Mouse (Mus musculus) forebrain, embryonic 16.5 days (tissue): ENCODE measurements around the gene Kdsr. TPM values are rescaled to one million over a fixed set of nuclear protein-coding genes. Genes with fewer than 3 reads are reported as not detected.

Experiments used
- ATAC-seq: fragments of 200-750 bp; cut with Nextera tagmentation; 2 replicates; pipeline ENCODE4 v1.8.0; 2017; ENCODE audit warnings: mild to moderate bottlenecking, moderate library complexity
- H3K27ac ChIP-seq: fragments of 300-500 bp; sonication (generic); 2 replicates; pipeline ENCODE4 v1.5.1; 2014; ENCODE audit warnings: low read length, control low read depth
- H3K27me3 ChIP-seq: fragments of 300-500 bp; sonication (generic); replicated peaks from 2 replicates; pipeline ENCODE4 v1.6.1; 2014; ENCODE audit warnings: low read length; ENCODE audit not compliant: control insufficient read depth, insufficient read depth
- H3K36me3 ChIP-seq: fragments of 300-500 bp; sonication (generic); 2 replicates; pipeline ENCODE4 v1.6.1; 2014; ENCODE audit not compliant: control insufficient read depth, insufficient read depth
- H3K4me1 ChIP-seq: fragments of 300-500 bp; sonication (generic); replicated peaks from 2 replicates; pipeline ENCODE4 v1.6.1; 2014; ENCODE audit warnings: low read length; ENCODE audit not compliant: control insufficient read depth, insufficient read depth
- H3K4me2 ChIP-seq: fragments of 300-500 bp; sonication (generic); 2 replicates; pipeline ENCODE4 v1.6.1; 2014; ENCODE audit warnings: mild to moderate bottlenecking, low read length, control low read depth
- H3K4me3 ChIP-seq: fragments of 300-500 bp; sonication (generic); replicated peaks from 2 replicates; pipeline ENCODE4 v1.5.1; 2014; ENCODE audit warnings: mild to moderate bottlenecking, low read length, control low read depth
- H3K9ac ChIP-seq: fragments of 300-500 bp; sonication (generic); replicated peaks from 2 replicates; pipeline ENCODE4 v1.6.1; 2014; ENCODE audit warnings: low read depth, low read length, control low read depth
- H3K9me3 ChIP-seq: fragments of 300-500 bp; sonication (generic); 2 replicates; pipeline ENCODE4 v1.6.1; 2016; ENCODE audit warnings: low read length; ENCODE audit not compliant: control insufficient read depth
- WGBS: fragments of 180-500 bp; shearing (Covaris S2); extraction: QIAGEN DNeasy Blood & Tissue Kit; methylation state at CpG from one replicate; pipeline ENCODE4 v1.1.7; 2014; 5-methylcytosine and 5-hydroxymethylcytosine counted together
- polyA plus RNA-seq: library from polyadenylated mRNA; unstranded; fragments of >200 nt; fragmentation: Nextera tagmentation; extraction: Ambion mirVana; gene quantifications from 2 replicates; pipeline ENCODE4 v1.2.1, GENCODE M21; 2015

Kdsr gene
- polyA plus RNA-seq, 1 experiment from 2014 or later: 16.2 TPM

GRCm38 (mm10) chr1:106707036-106707880, 52.3 kb downstream of the Kdsr start:
- Histone ChIP-seq H3K9ac (no peak overlapping the region), H3K4me1 (peaks cover 33% of the 10 kb centered on the region), H3K4me2 (no peak overlapping the region), H3K4me3 (no peak overlapping the region), H3K27ac (no peak overlapping the region), H3K27me3 (no peaks in the 10 kb centered on the region), H3K36me3 (no peaks in the 10 kb centered on the region), H3K9me3 (no peaks in the 10 kb centered on the region)
- 31% methylated on average over 6 of the region's 6 CpGs for WGBS
- no peak for ATAC-seq

DNA sequence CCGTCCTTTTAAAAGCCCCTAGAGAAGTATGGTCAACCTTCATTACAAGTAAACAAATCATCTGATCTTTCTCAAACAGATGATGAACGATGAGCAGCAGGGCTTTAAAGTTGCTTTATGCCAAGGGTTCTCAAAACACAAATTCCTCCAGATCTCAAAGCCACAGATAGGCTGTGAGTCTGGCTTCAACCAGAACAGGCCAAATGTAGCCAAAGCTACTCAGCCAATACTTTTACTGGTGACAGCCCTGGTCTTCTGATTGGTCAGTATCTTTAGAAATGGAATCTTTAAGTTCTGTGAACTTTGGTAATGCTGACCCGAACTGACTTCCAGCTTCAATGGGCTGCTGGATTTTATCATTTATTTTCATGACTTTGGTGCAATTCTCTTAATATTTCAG, 56.3 kb downstream of the Kdsr start:
- no peak overlapping the region for H3K4me3 ChIP-seq
- peak; percentile 43 for ATAC-seq
- no peak overlapping the region for H3K9ac ChIP-seq
- H3K9me3 ChIP-seq: no peaks in the 10 kb centered on the region
- peaks cover 22% of the 10 kb centered on the region for H3K4me1 ChIP-seq
- 32% methylated on average over 3 of the region's 3 CpGs for WGBS
- no peak overlapping the region for H3K4me2 ChIP-seq
- no peaks in the 10 kb centered on the region for H3K36me3 ChIP-seq
- H3K27ac ChIP-seq: no peak overlapping the region
- no peaks in the 10 kb centered on the region for H3K27me3 ChIP-seq

DNA sequence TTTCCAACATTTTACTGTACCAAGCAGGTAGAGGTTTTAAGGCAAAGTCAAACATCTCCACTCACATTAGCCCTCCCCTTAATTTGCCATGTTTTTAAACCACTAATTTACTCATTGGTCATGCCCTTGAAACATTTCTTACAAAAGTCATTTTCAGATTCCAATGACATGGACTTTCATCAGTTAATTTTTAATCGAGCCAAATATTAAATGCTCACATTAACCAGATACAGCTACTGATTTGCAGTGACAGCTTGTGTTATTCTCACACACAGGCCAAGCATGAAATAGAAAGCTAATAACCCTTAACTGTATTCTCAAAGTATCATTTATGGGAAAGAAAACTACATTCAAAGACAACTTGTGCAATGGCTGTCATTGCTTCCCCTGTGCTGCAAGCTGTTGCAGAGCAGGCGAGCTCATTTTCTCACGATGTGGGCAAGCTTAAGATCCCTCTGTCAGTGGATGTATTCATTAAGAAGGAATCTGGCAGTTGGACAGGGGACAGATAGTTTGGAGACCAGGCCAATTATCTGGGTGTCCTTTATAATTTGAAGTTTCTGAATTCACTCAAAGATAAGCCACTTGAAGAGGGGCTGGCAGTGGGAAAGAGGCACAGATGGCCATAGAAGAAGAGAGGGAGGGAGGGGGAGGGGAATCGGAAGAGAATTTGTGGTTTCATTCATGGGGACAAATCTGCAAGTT, 56.9 kb downstream of the Kdsr start:
- H3K9me3 ChIP-seq: no peaks in the 10 kb centered on the region
- no peak overlapping the region for H3K4me3 ChIP-seq
- H3K36me3 ChIP-seq: no peaks in the 10 kb centered on the region
- peak; percentile 88 for ATAC-seq
- H3K27ac ChIP-seq: peak overlapping the region; percentile 47; the same call in 1 of the 2 replicates
- H3K4me1 ChIP-seq: peaks cover 16% of the 10 kb centered on the region
- no peak overlapping the region; the same call in 1 of the 2 replicates for H3K4me2 ChIP-seq
- WGBS: 13% methylated on average over 4 of the region's 4 CpGs
- no peaks in the 10 kb centered on the region for H3K27me3 ChIP-seq
- no peak overlapping the region for H3K9ac ChIP-seq

DNA sequence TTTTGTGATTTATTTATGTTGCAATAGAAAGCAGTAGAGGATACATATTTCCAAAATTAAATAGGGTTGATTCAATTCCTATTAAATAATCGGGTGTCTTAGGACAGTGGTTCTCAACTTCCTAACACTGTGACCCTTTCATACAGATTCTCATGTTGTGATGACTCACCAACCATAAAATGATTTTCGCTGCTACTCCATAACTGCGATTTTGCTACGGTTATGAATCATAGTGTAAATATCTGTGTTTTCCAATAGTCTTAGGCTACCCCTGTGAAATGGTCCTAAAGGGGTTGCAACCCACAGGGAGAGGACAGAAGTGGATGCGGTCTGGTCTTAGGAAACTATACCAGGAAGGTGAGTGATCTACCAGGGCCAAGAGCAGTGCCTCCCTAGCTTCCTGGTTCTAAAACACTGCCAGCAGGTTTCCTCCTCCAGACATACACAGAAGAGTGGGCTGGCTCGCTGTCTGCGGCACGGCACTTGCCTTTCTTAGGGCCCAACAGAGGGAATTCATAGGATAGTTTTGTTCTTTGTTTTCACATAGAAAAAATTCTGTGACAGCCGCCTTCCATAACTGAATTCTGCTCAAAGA, 58.9 kb downstream of the Kdsr start:
- Histone ChIP-seq H3K4me3 (no peak overlapping the region), H3K4me1 (peaks cover 16% of the 10 kb centered on the region), H3K9me3 (no peaks in the 10 kb centered on the region), H3K27ac (no peak overlapping the region), H3K36me3 (no peaks in the 10 kb centered on the region), H3K27me3 (no peaks in the 10 kb centered on the region), H3K9ac (no peak overlapping the region), H3K4me2 (no peak overlapping the region)
- no peak for ATAC-seq
- 77% methylated on average over 9 of the region's 9 CpGs for WGBS

DNA sequence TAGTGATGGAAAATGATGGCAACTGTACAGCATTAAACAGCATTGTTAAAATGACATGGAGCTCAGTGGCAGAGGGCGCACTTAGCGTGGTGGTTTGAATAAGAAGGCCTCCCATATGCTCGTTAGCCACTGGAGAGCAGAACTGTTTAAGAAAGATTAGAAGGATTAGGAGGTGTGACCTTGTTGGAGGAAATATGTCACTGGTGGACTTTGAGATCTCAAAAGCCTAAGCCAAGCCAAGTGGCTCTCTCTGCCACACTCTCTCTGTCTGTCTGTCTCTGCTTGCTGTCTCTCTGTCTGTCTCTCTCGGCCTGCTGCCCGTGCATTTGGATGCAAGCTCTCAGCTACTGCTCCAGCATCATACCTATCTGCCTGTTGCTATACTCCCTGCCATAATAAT, 63.1 kb downstream of the Kdsr start:
- no peak overlapping the region for H3K9ac ChIP-seq
- H3K4me1 ChIP-seq: peaks cover 2% of the 10 kb centered on the region
- H3K4me2 ChIP-seq: no peak overlapping the region
- WGBS: 54% methylated on average over 5 of the region's 5 CpGs
- no peak overlapping the region for H3K4me3 ChIP-seq
- H3K36me3 ChIP-seq: no peaks in the 10 kb centered on the region
- H3K27ac ChIP-seq: no peak overlapping the region
- H3K27me3 ChIP-seq: no peaks in the 10 kb centered on the region
- H3K9me3 ChIP-seq: no peaks in the 10 kb centered on the region
- ATAC-seq: no peak

DNA sequence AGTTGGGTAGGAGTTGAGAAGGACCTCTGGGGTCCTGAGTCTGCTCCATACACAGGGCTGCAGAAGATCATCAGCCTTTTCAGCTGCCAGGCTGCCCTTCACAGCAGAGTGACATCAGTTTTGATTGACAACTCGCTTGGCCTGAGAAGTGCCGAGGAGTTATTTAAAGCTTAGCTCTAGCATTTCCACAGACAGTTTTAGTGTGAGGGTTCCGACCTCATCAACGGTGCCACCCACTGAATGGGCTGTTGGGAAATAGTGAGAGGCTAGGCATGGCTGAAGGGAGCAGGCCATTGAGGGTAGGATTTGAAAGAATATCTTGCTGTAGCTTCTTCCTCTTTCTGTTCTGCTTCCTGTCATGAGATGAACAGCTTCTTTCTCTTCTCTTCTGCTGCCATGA, 63.9 kb downstream of the Kdsr start:
- Histone ChIP-seq H3K9ac (no peak overlapping the region), H3K9me3 (no peaks in the 10 kb centered on the region), H3K27ac (no peak overlapping the region), H3K27me3 (no peaks in the 10 kb centered on the region), H3K4me3 (no peak overlapping the region), H3K4me1 (peaks cover 4% of the 10 kb centered on the region), H3K36me3 (no peaks in the 10 kb centered on the region), H3K4me2 (no peak overlapping the region)
- 87% methylated on average over 4 of the region's 4 CpGs for WGBS
- ATAC-seq: no peak

DNA sequence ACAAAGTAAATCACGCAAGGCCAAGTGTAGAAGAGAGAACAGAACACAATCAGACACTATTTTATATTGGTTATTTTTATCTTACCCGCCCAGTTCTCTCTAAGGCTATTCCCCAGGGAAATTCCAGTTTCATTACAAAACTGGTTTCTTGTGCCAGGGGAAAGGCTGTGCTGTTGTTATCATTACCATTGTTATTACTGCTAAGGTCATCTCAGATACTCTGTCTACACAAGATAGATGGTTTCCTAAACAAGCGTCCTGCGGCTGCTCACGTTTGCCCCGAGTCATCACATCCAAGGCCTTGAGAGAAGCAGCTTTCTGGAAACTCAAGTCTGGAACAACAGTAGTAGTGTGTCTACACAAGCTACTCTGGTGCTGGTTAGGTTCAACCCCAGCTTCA, 65.2 kb downstream of the Kdsr start:
- Histone ChIP-seq H3K27ac (no peak overlapping the region), H3K9me3 (no peaks in the 10 kb centered on the region), H3K4me1 (peaks cover 11% of the 10 kb centered on the region), H3K4me2 (no peak overlapping the region), H3K9ac (no peak overlapping the region), H3K27me3 (no peaks in the 10 kb centered on the region), H3K4me3 (no peak overlapping the region), H3K36me3 (no peaks in the 10 kb centered on the region)
- ATAC-seq: no peak
- WGBS: 95% methylated on average over 6 of the region's 6 CpGs

- H3K4me2 ChIP-seq: no peak overlapping the region
- H3K4me1 ChIP-seq: peaks cover 11% of the 10 kb centered on the region
- no peaks in the 10 kb centered on the region for H3K9me3 ChIP-seq
- no peak overlapping the region for H3K27ac ChIP-seq
- no peak overlapping the region for H3K9ac ChIP-seq
- no peak for ATAC-seq
- no peaks in the 10 kb centered on the region for H3K36me3 ChIP-seq
- no peak overlapping the region for H3K4me3 ChIP-seq
- no peaks in the 10 kb centered on the region for H3K27me3 ChIP-seq
Observed at GRCm38 (mm10) chr1:106692599-106692998, 66.9 kb downstream of the Kdsr start.

DNA sequence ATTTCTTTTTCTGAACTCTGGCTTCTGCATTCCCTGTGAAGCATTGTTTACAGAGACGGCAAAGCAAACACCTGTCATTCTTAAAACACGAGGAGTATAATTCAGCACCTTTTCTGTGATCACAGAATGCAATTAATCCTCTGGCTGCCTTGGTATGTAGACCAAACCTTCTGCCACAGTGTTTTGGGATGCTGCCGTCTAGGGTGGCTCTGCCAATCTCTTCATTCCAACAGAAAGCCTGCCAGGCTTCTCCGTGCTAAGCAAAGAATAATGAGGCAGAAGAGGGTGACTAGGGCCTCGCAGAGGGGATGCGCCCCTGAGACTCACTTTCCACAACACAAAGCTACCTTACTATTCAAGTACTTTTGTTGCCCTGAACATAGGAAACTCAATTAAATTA, 68.6 kb downstream of the Kdsr start:
- Histone ChIP-seq H3K4me1 (peaks cover 11% of the 10 kb centered on the region), H3K9ac (no peak overlapping the region), H3K27ac (peak overlapping the region; percentile 27; the same call in 1 of the 2 replicates), H3K27me3 (no peaks in the 10 kb centered on the region), H3K9me3 (no peaks in the 10 kb centered on the region), H3K4me2 (no peak overlapping the region), H3K36me3 (no peaks in the 10 kb centered on the region), H3K4me3 (no peak overlapping the region)
- peak; percentile 89 for ATAC-seq
- WGBS: 40% methylated on average over 6 of the region's 6 CpGs
